Mouse (Mus musculus) lung, embryonic 16.5 days (tissue): ENCODE data around the gene Arntl. TPM values are rescaled to one million over a fixed set of nuclear protein-coding genes. Genes with fewer than 3 reads are reported as not detected.

Source experiments
- ATAC-seq: fragments of 200-750 bp; cut with Nextera tagmentation; 2 replicates; pipeline ENCODE4 v1.8.0; 2017; ENCODE audit warnings: low read depth, mild to moderate bottlenecking, moderate library complexity
- H3K27ac ChIP-seq: fragments of 300-500 bp; sonication (generic); 2 replicates; pipeline ENCODE4 v1.5.1; 2014; ENCODE audit warnings: mild to moderate bottlenecking, control low read depth, low read length
- H3K27me3 ChIP-seq: fragments of 300-500 bp; sonication (generic); 2 replicates; pipeline ENCODE4 v1.6.1; 2014; ENCODE audit warnings: low read depth, low read length, mixed read lengths; ENCODE audit not compliant: control insufficient read depth, insufficient read depth
- H3K36me3 ChIP-seq: fragments of 300-500 bp; sonication (generic); 2 replicates; pipeline ENCODE4 v1.6.1; 2014; ENCODE audit warnings: low read length; ENCODE audit not compliant: control insufficient read depth, insufficient read depth
- H3K4me1 ChIP-seq: fragments of 300-500 bp; sonication (generic); replicated peaks from 2 replicates; pipeline ENCODE4 v1.6.1; 2014; ENCODE audit warnings: low read length, mixed read lengths; ENCODE audit not compliant: control insufficient read depth, insufficient read depth
- H3K4me2 ChIP-seq: fragments of 300-500 bp; sonication (generic); 2 replicates; pipeline ENCODE4 v1.6.1; 2014; ENCODE audit warnings: low read depth, low read length, control low read depth
- H3K4me3 ChIP-seq: fragments of 300-500 bp; sonication (generic); 2 replicates; pipeline ENCODE4 v1.5.1; 2014; ENCODE audit warnings: mild to moderate bottlenecking, low read length, control low read depth
- H3K9ac ChIP-seq: fragments of 300-500 bp; sonication (generic); 2 replicates; pipeline ENCODE4 v1.6.1; 2014; ENCODE audit warnings: low read length, control low read depth
- H3K9me3 ChIP-seq: fragments of 300-500 bp; sonication (generic); 2 replicates; pipeline ENCODE4 v1.6.1; 2016; ENCODE audit warnings: low read length; ENCODE audit not compliant: control insufficient read depth
- WGBS: fragments of 180-500 bp; shearing (Covaris S2); extraction: QIAGEN DNeasy Blood & Tissue Kit; methylation state at CpG from one replicate; pipeline ENCODE4 v1.1.7; 2014; 5-methylcytosine and 5-hydroxymethylcytosine counted together
- polyA plus RNA-seq: library from polyadenylated mRNA; unstranded; fragments of >200 nt; fragmentation: Nextera tagmentation; extraction: Ambion mirVana; gene quantifications from 2 replicates; pipeline ENCODE4 v1.2.1, GENCODE M21; 2015

The Arntl gene
- polyA plus RNA-seq, 1 experiment from 2014 or later: 13.5 TPM

DNA sequence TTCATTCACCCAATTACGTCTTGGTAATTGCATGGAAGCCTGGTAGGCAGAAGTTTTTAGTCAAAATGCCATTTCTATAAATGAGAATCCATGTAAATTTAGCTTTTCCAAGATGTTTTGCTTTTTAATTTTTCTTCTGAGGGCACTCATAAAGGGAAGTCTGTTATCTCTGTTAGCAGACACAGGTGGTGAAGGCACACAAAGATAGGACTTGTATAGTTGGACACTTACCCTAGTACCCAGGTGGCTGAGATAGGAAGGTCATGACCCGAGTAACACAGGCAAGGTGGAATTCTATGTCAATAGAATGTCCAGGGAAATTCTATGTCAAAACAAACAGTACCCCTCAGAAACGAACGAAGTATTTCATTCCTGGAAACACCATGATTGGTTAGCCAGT, 84.9 kb downstream of the Arntl start:
- Histone ChIP-seq H3K4me3 (no peak overlapping the region), H3K9ac (no peak overlapping the region), H3K4me1 (no peaks in the 10 kb centered on the region; the same call in 1 of the 2 replicates), H3K27me3 (no peaks in the 10 kb centered on the region), H3K9me3 (no peaks in the 10 kb centered on the region), H3K36me3 (no peaks in the 10 kb centered on the region), H3K27ac (no peak overlapping the region), H3K4me2 (no peak overlapping the region)
- ATAC-seq: no peak
- WGBS: 52% methylated on average over 4 of the region's 4 CpGs

DNA sequence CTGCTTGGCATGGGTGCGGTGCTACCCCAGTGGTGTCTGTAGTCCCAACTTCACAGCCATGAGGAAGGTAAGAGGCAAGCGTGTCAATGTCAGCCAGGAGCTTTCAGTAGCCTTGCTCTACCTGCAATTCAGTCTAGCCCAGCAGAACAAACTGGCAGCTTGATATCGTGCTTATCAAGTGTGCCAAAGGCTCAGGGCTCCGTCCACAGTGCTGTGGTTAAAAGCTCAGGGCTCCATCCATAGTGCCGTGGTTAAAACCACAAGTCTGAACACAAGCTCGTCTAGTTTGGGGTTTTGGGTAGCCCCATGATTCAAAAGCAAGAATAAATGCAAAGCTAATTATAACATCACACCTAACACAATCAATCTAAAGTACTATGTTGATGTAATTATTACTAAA, 87.3 kb downstream of the Arntl start:
- ATAC-seq: no peak
- no peak overlapping the region for H3K4me2 ChIP-seq
- no peaks in the 10 kb centered on the region; the same call in 1 of the 2 replicates for H3K4me1 ChIP-seq
- no peaks in the 10 kb centered on the region for H3K36me3 ChIP-seq
- no peak overlapping the region for H3K4me3 ChIP-seq
- no peak overlapping the region for H3K9ac ChIP-seq
- 77% methylated on average over 6 of the region's 6 CpGs for WGBS
- no peak overlapping the region; the same call in 1 of the 2 replicates for H3K27ac ChIP-seq
- H3K27me3 ChIP-seq: no peaks in the 10 kb centered on the region
- no peaks in the 10 kb centered on the region for H3K9me3 ChIP-seq

DNA sequence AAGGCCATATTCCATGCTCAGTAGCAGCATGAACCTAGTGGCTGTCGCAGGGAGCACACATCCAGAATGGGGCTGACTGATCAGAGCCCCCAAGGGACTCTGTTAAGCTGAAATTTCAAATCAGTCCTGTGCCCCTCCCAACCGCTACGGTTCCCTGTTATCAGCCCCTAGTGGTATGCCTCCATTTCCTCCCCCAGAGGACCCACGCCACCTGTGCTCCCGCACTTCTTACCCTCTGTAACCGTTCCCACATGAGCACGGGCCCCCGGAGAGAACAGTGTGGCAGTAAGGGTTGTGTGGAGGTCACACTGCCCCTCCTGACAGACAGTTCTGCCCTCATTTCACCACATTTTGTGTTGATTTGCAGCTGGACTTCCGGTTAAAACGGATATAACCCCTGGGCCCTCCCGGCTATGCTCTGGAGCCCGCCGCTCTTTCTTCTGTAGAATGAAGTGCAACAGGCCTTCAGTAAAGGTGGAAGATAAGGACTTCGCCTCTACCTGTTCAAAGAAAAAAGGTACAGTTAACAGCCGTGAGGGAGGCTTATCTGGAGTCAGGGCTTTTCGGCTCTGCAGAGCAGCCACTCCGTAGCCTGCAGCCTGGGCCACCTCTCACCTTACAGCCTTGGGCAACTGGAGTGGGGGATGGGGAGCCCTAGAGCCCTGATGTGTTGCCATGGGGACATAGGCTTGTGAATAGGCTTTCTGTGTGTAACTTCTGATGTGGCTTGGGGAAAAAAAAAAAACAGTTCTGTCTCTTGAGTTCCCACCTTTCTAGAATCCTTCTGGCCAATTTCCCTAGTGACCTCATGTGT, 88.0 kb downstream of the Arntl start:
- Histone ChIP-seq H3K27ac (peak overlapping the region; percentile 75), H3K4me2 (0 out of 2 replicates have a peak overlapping the region, but pooled peaks have one; percentile 1)
- ATAC-seq: peak; percentile 76

DNA sequence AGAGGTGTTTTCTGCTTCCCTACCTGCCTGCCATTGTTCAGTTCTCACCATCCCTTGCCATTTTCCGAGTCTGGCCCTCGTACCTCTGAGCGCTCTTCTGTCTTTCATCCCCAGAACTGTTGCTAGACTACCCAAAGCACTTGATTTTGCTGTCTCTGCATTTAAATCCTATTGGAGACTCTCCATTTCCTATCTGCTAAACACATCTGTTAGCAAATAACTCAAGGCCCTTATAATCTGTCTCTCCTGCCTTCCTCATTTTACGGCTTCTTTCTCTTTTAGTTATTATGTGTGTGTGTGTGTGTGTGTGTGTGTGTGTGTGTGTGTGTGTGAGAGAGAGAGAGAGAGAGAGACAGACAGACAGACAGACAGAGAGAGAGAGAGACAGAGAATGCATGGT, 90.5 kb downstream of the Arntl start:
- Histone ChIP-seq H3K9ac (no peak overlapping the region), H3K9me3 (no peaks in the 10 kb centered on the region), H3K36me3 (0 out of 2 replicates have a peak, but pooled peaks cover 3% of the 10 kb centered on the region), H3K27ac (no peak overlapping the region), H3K4me1 (no peaks in the 10 kb centered on the region; the same call in 1 of the 2 replicates), H3K27me3 (no peaks in the 10 kb centered on the region), H3K4me2 (no peak overlapping the region), H3K4me3 (no peak overlapping the region)
- ATAC-seq: no peak
- WGBS: 78% methylated on average over 4 of the region's 4 CpGs

More for the DNA sequence above, 88.0 kb downstream of the Arntl start:
- no peaks in the 10 kb centered on the region for H3K36me3 ChIP-seq
- no peaks in the 10 kb centered on the region; the same call in 1 of the 2 replicates for H3K4me1 ChIP-seq
- H3K4me3 ChIP-seq: no peak overlapping the region
- no peaks in the 10 kb centered on the region for H3K27me3 ChIP-seq
- H3K9ac ChIP-seq: peak overlapping the region; percentile 26
- 23% methylated on average over 17 of the region's 17 CpGs for WGBS
- no peaks in the 10 kb centered on the region for H3K9me3 ChIP-seq

DNA sequence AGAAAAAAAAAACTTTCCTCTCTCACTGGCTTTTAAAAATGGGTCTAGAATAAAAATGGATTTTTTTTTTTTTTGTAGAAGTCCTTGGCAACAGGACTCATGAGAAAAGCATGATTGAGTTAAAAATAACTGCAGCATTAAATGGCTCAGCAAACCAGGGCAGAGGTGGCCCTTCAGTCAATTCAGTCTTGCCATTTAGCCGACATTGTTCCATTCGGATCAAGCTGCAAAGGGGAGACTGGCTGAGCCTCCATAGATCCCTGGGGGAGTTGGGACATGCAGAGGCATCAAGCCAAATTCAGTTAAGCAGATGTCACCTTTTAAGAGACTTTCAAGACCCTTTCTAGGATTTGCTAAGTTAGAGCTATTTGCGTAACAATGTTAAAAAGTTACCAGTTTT, 102.9 kb downstream of the Arntl start:
- Histone ChIP-seq H3K36me3 (no peaks in the 10 kb centered on the region), H3K4me1 (no peaks in the 10 kb centered on the region), H3K4me2 (no peak overlapping the region), H3K9me3 (no peaks in the 10 kb centered on the region), H3K27ac (no peak overlapping the region), H3K27me3 (no peaks in the 10 kb centered on the region), H3K9ac (no peak overlapping the region), H3K4me3 (no peak overlapping the region)
- ATAC-seq: no peak
- WGBS: 79% methylated on average over 3 of the region's 3 CpGs

- 22% methylated on average over 2 of the region's 2 CpGs for WGBS
- Histone ChIP-seq H3K36me3 (no peaks in the 10 kb centered on the region), H3K4me3 (no peak overlapping the region), H3K27me3 (no peaks in the 10 kb centered on the region), H3K4me2 (no peak overlapping the region), H3K4me1 (no peaks in the 10 kb centered on the region), H3K27ac (no peak overlapping the region), H3K9me3 (no peaks in the 10 kb centered on the region), H3K9ac (no peak overlapping the region)
- no peak for ATAC-seq
These were observed 104.5 kb downstream of the Arntl start for GRCm38 (mm10) chr7:113311784-113312183.

DNA sequence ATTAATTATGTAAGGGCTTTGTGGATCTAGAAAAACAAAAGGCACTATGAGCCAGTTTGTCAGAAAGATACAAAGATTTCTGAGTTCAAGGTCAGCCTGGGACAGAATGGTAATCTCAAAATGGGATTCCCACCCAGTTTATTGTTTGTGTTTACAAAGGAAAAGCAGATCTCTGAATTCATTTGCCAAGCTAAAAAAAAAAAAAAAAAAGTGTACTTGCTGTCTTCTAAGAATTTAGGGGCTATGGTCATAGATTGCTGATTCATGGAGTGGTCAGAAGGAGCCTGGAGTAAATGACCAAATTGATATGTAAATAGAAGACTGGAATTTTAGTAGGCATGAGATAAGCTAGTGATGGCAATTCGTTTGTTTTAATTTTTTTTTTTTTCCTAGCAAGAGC, 112.9 kb downstream of the Arntl start:
- H3K9ac ChIP-seq: no peak overlapping the region
- no peak overlapping the region for H3K27ac ChIP-seq
- no peak overlapping the region for H3K4me2 ChIP-seq
- H3K4me3 ChIP-seq: no peak overlapping the region
- H3K4me1 ChIP-seq: no peaks in the 10 kb centered on the region
- H3K36me3 ChIP-seq: peaks cover 4% of the 10 kb centered on the region; the same call in 1 of the 2 replicates
- 32% methylated on average over 1 of the region's 1 CpGs for WGBS
- H3K9me3 ChIP-seq: no peaks in the 10 kb centered on the region
- H3K27me3 ChIP-seq: no peaks in the 10 kb centered on the region
- no peak for ATAC-seq

GRCm38 (mm10) chr7:113334036-113334435, 126.8 kb downstream of the Arntl start:
- H3K27me3 ChIP-seq: no peaks in the 10 kb centered on the region
- H3K36me3 ChIP-seq: no peaks in the 10 kb centered on the region
- no peak for ATAC-seq

GRCm38 (mm10) chr7:113335250-113335649, 128.0 kb downstream of the Arntl start:
- H3K9ac ChIP-seq: no peak overlapping the region
- no peaks in the 10 kb centered on the region for H3K36me3 ChIP-seq
- no peak overlapping the region for H3K4me3 ChIP-seq
- H3K27ac ChIP-seq: no peak overlapping the region
- no peak overlapping the region for H3K4me2 ChIP-seq
- no peak for ATAC-seq
- H3K4me1 ChIP-seq: no peaks in the 10 kb centered on the region
- no peaks in the 10 kb centered on the region for H3K9me3 ChIP-seq
- WGBS: 82% methylated on average over 8 of the region's 8 CpGs
- H3K27me3 ChIP-seq: no peaks in the 10 kb centered on the region

More at GRCm38 (mm10) chr7:113334036-113334435, 126.8 kb downstream of the Arntl start:
- Histone ChIP-seq H3K9ac (no peak overlapping the region), H3K9me3 (no peaks in the 10 kb centered on the region), H3K4me1 (no peaks in the 10 kb centered on the region), H3K27ac (no peak overlapping the region), H3K4me3 (no peak overlapping the region), H3K4me2 (no peak overlapping the region)
